Mouse (Mus musculus) lung, postnatal 36 days (tissue): ENCODE measurements around the gene Ngb.
A peak's percentile ranks its signal among the peaks of the same experiment; 100 is the strongest.

ENCODE experiments used
- DNase-seq: peaks from one replicate; pipeline ENCODE4 v3.0.0; 2022; ENCODE audit warnings: mixed read lengths

Gene Ngb

GRCm38 (mm10) chr12:87102165-87102631 lies at the start of gene Ngb:
Gene Ngb (minus strand): TSS chr12:87102539.
- DNase-seq, result peak; percentile 4

DNA sequence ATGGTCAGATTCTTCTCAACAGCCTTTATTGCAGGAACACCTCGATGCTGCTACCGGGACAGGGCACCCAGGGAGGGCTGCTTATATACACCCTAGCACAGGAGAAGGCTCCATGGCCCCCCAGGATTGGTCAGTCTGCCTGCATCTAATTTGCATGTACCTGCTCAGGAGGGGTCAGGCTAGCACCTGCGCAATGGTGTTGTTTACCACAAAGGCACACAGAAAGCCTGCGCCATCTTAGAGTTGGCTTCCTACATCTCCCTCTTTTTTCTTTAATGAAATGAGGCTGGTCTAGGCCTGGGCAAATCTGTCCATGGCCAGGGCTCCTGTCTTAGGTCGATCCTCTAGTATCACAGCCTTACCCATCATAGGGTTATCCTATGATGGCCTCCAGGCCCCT lies 47.1 kb upstream of the Ngb start:
- no peak for DNase-seq

DNA sequence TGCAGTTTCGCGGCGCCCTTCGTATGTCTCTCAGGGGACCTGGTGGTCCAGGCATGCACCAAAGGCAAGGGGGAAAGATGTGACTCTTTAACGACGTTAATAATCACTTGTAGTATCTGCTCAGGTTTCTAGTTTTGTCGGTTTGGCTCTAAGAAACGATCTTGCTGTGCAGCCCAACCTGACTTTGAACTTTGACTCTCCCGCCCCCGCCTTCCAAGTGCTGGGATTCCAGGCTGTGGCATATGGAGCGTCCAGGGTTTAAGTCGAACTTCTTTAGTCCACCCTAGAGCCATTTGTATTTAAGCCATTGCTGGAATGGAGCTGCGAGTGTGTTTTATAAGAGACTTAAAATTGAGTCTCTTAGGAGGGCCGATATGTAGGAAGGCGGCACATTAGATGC lies 45.8 kb upstream of the Ngb start:
- DNase-seq, result peak; percentile 14

DNA sequence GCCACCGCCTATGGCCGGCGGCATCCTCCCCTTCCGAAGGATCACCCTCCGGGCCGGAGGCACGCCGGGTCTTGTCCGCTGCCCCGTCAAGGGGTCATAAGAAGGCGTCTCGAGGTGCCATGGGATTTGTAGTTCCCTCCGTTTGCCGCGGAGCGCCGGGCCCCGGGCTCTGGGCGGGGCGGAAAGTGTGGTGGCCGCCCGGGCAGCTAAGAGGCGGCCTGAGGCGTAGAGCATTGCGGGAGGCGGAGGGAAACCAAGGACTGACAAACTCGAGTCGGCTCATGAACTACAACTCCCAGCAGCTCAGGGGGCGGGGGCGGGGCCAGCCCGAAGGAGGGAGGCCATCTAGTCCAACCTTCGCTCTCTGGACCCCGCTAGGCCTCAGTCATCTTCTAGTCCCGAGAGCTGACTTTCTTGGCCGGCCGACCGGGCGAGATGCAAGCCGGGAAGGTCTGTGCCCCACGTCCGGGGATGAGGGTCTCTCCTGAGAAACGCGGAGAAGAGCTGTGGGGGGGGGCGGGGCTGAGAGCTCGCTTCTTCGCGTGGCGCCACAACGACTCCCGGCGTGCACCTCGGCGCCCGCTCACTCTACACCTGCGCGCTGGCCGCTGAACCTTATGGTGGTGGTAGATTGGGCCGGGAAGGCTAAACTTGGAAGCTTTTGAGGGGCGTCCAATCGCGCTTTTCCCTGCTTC lies 45.2 kb upstream of the Ngb start, which contains the start of gene Pomt2:
Pomt2 (minus strand) TSS at position 574 of the 695 bp plus-strand sequence.
- peak; percentile 97 for DNase-seq

GRCm38 (mm10) chr12:87146966-87147365 lies 44.6 kb upstream of the Ngb start, which contains the start of gene Gstz1:
Gene Gstz1 (plus strand): TSS chr12:87147165.
- DNase-seq, result peak; percentile 95

- DNase-seq, result no peak
Measured at GRCm38 (mm10) chr12:87142156-87142555, 39.8 kb upstream of the Ngb start.

DNA sequence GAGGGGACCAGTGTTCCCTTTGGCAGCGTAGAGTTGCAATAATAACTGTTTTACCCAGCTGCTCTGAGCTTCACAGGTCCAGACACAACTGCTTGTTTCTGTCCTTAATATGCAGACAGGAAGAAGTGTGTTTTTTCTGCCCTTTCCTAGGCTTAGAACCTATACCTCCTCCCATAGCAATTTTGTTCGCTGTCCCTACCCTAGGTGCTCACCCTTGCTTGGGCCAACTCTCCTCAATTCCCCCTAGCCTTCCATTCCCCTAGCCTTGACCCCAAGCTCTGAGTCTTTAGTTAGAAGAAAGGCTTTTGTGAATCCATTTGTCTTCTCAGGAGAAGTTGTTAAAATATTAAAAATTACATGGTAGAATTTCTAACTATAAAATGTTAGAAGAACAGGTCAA lies 36.4 kb upstream of the Ngb start:
- DNase-seq, result no peak

DNA sequence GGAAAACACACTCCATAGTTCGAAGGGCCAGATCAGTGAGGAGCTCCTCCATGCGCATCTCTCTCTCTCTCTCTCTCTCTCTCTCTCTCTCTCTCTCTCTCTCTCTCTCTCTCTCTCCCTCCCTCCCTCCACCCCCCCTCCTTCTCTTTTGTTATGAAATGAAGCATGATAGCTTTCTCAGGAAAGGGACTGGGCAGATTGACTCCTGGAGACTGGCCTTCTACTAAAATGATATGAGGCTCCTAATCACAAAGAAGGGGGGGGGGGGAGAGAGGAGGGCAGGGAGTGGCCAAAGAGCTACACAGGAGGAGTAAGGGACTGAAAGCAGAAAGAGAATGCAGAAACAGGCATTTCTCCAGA lies 36.0 kb upstream of the Ngb start:
- no peak for DNase-seq

DNA sequence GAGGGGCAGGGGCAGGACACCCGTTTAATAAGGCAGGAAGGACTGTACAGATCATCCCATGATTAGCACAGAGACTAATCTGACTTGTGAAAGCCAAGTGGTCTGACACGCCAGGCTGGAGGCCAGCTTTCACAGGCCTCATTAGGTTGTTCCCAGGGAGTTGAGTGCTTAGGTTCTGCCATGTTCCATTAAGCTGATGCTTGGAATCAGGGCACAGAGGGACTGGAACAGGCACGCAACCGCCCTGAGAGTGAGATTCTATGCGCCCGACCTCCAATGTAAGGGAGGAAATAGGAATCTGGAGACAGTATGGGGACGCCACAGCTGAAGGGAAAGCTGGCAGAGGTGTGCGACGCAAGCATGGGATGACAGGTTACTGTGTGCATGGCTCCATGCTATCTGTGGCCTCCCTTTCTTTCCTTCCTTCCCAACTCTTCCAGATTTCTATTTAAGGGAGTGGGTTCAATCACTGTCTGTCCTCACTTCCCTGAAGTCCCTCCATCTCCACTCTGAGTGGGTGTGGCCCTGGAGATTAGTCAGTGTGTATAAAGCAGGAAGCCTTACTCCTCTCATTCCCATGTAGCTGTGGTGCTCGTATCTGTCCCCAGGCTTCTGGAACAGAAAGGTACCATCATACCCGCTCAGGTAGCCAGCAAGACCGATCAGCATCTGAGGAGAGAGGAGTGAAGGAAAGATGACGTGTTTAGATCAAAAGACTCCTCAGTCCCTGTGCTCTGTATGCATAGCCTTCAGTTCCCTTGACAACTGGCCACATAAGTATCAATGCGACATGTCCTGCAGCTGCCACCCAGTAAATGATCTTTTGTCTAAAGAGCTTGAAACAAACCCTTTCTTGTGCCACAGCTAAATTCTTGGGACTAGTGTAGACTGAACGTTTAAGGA lies 35.4 kb upstream of the Ngb start:
- DNase-seq, result no peak

DNA sequence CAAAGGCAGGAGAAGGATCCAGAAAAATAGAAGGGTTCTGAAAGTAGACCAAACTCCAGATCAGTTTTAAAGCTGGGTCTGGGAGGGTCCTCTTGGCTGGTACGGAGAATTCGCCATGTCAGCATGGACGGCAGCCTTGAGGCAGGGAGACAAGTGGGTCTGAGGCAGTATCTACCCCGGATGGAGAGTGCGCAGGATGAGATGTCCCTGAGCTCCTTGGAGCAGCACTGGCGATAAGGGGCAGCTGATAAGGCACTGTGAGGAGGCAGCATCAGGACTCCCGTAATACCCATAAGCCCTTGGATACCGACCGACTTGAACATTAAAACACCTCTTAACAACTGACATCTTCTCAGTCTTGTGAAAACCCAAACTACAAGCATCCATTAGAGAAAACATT lies 30.4 kb upstream of the Ngb start:
- no peak for DNase-seq

DNA sequence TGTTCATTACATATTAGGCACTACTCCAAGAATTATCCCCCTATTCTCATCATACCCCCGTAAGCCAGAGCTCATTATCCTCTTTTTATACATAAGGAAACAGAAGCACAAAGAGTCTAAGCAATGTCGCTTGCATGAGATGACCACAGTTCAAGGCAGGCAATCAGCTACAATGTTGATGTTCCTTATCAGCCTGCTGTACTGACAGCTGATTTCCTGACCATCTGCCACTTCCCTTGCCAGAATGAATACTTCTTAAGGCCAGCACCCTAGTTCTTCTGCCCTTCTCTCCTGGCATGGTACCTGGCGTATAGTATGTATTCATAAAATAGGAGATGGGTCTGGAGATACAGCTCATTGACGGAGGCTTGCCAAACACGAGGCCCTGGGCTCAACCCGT lies 29.9 kb upstream of the Ngb start:
- DNase-seq, result peak; percentile 14

GRCm38 (mm10) chr12:87131619-87132018 lies 29.3 kb upstream of the Ngb start:
- peak; percentile 76 for DNase-seq

- DNase-seq, result no peak
Measured at GRCm38 (mm10) chr12:87131181-87131580, 28.8 kb upstream of the Ngb start.

- no peak for DNase-seq
Measured at GRCm38 (mm10) chr12:87130224-87130623, 27.9 kb upstream of the Ngb start.

- no peak for DNase-seq
Measured at GRCm38 (mm10) chr12:87127256-87127655, 24.9 kb upstream of the Ngb start.

DNA sequence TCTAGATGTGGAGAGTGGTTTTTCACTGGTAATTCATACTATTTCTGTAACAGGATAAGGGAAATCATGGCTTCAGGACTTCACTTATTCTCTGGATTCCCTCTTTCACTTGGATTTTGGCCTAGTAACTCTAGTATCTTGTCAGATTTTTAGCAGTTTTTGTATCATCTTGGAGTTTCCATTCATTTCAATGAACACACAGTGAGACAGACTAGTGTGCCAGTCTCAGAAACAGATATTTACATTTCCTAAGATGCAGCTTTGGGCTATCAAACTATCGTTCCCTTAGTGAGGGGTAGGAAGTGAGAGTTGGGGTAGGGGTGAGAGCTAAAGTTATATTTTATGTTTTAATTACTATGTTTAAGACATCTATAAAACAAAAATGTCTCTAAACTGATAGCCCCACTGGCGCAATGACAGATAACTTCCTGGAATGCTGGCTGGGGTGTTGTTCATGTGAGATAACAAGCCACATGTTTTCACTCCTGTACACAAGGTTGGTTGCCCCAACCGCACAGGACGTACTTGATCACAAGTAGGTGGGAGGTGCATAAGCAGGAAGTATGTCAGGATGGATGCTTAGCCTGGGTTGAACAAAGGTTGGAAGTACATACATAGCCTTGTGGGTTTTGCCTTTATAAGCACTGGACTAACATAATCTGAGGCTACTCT lies 19.7 kb upstream of the Ngb start:
- no peak for DNase-seq

GRCm38 (mm10) chr12:87107357-87107977 lies 5.1 kb upstream of the Ngb start:
- no peak for DNase-seq

DNA sequence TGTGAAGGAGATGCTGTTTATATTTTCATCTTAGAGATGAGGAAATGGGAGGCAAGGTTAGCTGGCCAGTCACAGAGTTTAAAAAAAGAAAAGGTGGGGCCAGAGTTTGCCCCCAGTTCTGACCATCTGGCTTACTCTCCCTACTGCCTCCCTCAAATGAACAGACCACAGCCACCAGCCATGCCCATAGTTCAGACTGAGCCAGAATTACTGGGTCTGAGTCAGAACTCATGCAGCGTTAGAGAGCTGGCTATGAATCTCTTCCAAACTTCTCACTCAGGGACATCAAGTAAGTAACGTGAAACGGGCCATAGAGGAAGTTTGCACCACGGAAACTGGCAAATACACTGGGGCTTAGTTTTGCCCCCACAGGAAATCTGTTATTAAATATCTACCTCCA lies 2.5 kb upstream of the Ngb start:
- no peak for DNase-seq

DNA sequence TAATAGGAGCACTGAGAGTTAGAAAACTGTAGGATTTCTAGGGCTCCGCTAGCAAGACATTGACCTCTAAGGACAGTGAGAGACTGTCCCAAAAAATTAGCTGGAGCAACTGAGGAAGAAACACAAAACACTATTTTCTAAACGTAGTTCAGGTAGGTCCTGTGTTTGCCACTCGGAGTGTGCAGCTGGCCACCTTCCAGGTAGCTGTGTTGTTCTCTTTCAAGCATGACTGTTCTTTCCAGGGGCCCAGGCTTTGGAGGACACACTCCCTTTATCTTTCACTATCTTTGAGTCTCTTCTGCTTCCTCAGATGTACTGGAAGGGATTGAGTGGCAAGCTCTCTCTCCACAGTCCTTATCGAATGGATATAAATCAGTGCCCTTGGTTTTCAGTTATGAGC lies 1.1 kb upstream of the Ngb start:
- DNase-seq, result no peak

- peak; percentile 11 for DNase-seq
Measured at GRCm38 (mm10) chr12:87100331-87100730, 2.0 kb downstream of the Ngb start.

- DNase-seq, result peak; percentile 13
Measured at GRCm38 (mm10) chr12:87093671-87094070, 8.7 kb downstream of the Ngb start.

DNA sequence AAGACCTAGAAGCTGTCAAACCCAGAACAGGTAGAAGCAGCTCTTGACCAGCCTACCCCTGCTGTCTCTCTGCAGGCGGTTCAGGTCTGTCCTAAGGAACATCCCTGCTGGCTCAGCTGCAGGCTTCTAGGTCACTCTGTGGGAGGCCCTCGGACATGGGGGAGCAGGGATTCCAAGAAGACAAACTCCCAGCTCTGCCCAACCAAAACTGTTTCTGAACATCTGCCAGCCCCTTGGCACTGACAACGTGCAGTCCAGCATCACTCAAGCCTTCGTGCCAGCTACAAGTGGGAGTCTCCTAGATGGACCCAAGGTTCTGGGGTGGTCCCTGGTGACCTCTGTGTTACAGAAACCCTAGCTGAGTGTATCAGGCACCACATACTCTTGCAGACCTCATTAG lies 9.1 kb downstream of the Ngb start:
- peak; percentile 26 for DNase-seq

DNA sequence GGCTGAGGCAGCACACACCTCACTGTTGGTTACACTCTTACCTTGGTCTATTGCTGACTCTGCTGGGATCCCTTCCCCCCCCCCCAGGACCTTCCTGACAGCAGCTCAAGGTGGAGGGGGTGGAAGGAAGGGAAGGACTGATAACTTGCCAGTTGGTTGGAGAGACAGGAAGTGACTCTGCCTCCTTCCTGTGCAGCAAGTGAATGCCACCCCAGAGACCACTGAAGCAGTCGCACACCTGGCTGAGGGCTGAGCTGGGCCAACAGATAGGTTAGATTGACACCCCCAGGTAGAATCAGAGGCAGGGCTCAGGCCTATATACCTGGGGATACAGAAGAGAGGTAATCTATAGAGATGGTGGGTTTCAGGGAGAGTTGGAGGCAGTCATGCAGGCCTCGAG lies 10.4 kb downstream of the Ngb start:
- no peak for DNase-seq
